Mouse (Mus musculus) heart, adult 2 months (tissue): ENCODE results near the gene Tbc1d16.

Experiments used
- CTCF ChIP-seq: fragments of 200-600 bp; IDR thresholded peaks from 2 replicates; pipeline ENCODE4 v1.8.1; 2022; ENCODE audit warnings: antibody characterized with exemption, mild to moderate bottlenecking, moderate library complexity
- POLR2A ChIP-seq: fragments of 200-500 bp; IDR thresholded peaks from 2 replicates; pipeline ENCODE4 v1.6.1; 2011; ENCODE audit warnings: mild to moderate bottlenecking, low read depth, low read length, control low read depth; ENCODE audit not compliant: insufficient read depth

GRCm38 (mm10) chr11:119151073-119151607 is 77.2 kb downstream of the Tbc1d16 start:
- TF ChIP-seq CTCF, result no peak
- no peak for TF ChIP-seq POLR2A
